Mouse (Mus musculus) duodenum, adult 2 months (tissue): ENCODE measurements around the gene Mettl21e. TPM values are rescaled to one million over a fixed set of nuclear protein-coding genes. Genes with fewer than 3 reads are reported as not detected.

ENCODE experiments used
- polyA plus RNA-seq: library from polyadenylated mRNA; depleted of rRNA; stranded (reverse); fragments of >200 nt; gene quantifications from 2 replicates; pipeline ENCODE4 v1.2.3, GENCODE M21; 2012; ENCODE audit warnings: low replicate concordance; rRNA removed

The Mettl21e gene
- not detected in 2 replicates for polyA plus RNA-seq

DNA sequence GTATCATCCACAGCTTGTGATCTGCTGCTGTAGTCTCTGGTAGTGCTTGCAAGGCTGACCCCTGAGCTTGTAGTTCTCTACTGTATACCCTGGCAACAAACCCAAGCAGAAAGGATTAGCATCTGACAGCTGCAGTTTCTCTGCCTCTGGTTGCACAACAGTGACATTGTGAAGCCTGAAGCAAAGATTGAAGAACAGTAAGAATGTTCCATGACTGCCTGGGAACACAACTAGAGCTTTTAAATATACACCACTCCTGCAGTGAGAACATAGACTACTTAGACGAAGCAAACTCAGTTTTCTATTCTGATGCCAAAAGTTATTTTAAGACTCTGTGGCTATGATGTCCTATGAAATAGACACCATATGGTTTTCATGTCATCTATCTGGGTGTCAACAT lies at the start of gene Mettl21e:
Gene Mettl21e, minus strand, starts transcription at position 86 of the 400 bp plus-strand sequence.

Other genes with a start within 250 kb of the Mettl21e start
- not detected in 2 replicates for gene Mettl21c, start 198.9 kb downstream of the Mettl21e start, polyA plus RNA-seq
- not detected in 2 replicates for gene Gm8251, start 157.0 kb downstream of the Mettl21e start, polyA plus RNA-seq
- gene Tex30, start 116.5 kb downstream of the Mettl21e start, polyA plus RNA-seq, result 1.6 and 1.7 TPM in 2 replicates
- gene Kdelc1, start 100.2 kb downstream of the Mettl21e start, polyA plus RNA-seq, result 4.2 and 14.5 TPM in 2 replicates
- gene Bivm, start 100.0 kb downstream of the Mettl21e start, polyA plus RNA-seq, result 0.32 and 2.9 TPM in 2 replicates
- gene Ercc5, start 71.2 kb downstream of the Mettl21e start, polyA plus RNA-seq, result 0.76 and 1.3 TPM in 2 replicates